Mouse (Mus musculus) adipose tissue, adult 10 weeks (tissue): ENCODE results near the gene Apba3. TPM values are rescaled to one million over a fixed set of nuclear protein-coding genes. Genes with fewer than 3 reads are reported as not detected.

Experiments used
- polyA plus RNA-seq: library from polyadenylated mRNA; stranded (reverse); fragments of 350-450 nt; fragmentation: Illumina TruSeq; extraction: RNeasy Lipid Tissue Mini Kit (QIAGEN cat#74804); gene quantifications from one replicate; pipeline ENCODE4 v1.2.3, GENCODE M21; 2014; ENCODE audit warnings: low read depth, low replicate concordance

Apba3 gene
- 47.8 TPM for polyA plus RNA-seq

DNA sequence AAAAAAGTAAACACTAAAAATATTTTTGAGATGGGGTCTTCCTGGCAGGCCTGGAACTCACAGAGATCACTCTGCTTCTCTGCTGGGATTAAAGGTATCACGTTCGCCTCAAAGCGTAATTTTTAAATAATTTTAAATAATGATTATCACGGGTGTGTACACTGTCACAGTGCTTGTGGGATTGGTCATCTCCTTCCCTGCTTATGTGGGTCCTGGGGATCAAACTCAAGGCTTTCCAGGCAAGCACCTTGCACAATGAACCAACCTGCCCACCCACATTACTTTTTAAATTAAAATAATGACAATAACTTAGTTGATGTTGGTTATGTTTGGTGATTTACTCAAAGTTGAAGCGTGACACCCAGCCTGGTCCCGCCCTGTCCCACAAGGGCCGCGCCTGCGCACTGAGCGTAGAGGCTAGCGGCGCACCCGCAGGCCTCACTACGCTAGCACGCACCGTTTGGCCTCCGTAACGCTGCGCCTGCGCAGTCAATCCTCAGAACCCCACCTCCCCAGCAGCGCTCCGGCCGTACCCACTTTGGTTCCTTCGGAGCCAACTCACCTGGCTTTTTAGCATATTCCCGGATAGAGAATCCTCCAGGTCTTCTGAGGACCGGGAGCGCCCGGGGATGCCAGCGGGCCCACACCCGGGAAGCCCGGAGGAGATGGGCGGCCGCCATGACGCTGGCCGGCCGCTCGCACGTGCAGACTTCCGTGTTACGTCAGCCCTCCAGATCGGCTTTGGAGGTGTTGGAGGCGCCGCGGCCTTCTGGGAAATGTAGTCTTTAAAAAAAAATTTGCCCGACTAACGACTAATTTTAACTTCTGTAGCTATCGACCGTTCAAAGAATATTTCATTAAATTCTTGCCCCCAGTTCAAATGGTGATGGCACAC is at the start of gene Apba3, which contains the start of gene Mrpl54:
Gene Apba3 (plus strand): TSS at position 750 of the 895 bp plus-strand sequence.
Gene Mrpl54 (minus strand): TSS at position 724 of the 895 bp plus-strand sequence.

DNA sequence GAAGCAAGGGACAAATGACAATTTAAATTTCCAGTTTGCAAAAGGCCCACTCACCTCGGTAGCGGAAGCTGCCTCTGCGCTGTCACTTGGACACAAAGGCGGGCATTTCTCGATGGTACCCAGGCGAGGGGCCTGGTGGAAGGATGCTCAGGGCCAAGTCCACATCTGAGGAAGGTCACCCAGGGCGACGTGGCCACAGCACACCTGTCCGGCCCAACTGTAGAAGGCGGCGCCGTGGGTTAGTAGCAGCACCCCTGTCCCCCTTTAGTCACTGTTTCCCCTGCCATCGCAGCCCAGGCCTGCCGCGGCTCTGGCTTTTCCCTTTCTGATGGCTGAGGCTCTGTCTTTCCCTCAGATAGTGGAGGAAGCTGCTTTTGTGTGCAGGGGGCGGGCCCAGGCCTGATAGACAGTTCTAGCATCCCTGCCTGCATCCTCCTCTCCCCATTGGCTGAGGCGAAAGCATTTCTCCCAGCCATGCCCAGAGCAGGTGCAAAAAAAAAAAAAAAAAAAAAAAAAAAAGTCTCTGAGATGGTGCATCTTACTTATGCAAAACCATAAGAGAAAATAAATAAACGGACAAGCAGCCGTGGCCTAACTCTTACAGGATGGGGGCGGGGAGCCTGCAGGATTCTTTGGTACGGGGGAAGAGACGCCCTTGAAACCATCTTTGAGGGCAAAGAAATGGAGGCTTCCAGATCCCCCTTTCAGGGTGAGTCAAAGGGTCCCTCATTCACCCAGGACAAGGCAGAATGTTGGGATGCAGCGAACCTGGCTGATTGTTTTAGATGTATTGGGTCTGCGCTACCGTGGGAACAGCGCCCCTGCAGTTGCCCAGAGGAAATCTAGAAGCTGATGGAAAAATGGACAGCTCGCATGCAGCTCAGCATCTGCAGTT is 36.1 kb upstream of the Apba3 start, which contains the start of gene Atcay:
Gene Atcay (minus strand): TSS at position 396 of the 895 bp plus-strand sequence.

DNA sequence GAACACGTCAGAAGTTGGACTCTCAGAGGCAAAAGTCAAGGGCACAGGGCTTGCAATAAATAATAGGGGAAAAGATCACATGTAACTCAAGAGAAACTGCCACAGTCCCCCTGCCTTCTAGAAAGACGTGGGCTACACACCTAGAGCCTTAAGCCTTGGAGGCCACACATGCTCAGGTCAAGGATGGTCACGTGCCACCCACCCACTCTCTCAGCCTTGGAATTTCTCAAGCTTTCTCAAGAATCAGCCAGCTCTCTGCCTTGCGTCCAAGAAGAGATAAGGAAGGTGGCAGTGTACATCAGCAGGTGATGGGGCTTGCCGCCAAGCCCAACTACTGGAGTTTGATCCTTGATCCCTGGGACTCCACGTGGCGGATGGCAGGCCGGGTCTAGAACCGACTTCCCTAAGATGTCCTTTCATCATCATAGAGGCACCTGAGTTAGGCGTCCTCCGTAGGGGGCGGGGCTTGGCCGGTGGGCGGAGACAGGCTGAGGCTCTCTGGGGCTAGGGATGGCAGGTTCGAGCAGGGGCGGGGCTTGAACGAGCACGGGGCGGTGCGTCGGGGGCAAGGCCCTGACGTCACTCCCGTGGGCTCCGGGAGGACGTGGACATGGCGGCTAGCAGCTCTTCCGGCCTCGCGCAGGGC is 34.1 kb upstream of the Apba3 start, which contains the start of gene Zfr2:
Gene Zfr2 (plus strand): TSS at position 576 of the 646 bp plus-strand sequence.

DNA sequence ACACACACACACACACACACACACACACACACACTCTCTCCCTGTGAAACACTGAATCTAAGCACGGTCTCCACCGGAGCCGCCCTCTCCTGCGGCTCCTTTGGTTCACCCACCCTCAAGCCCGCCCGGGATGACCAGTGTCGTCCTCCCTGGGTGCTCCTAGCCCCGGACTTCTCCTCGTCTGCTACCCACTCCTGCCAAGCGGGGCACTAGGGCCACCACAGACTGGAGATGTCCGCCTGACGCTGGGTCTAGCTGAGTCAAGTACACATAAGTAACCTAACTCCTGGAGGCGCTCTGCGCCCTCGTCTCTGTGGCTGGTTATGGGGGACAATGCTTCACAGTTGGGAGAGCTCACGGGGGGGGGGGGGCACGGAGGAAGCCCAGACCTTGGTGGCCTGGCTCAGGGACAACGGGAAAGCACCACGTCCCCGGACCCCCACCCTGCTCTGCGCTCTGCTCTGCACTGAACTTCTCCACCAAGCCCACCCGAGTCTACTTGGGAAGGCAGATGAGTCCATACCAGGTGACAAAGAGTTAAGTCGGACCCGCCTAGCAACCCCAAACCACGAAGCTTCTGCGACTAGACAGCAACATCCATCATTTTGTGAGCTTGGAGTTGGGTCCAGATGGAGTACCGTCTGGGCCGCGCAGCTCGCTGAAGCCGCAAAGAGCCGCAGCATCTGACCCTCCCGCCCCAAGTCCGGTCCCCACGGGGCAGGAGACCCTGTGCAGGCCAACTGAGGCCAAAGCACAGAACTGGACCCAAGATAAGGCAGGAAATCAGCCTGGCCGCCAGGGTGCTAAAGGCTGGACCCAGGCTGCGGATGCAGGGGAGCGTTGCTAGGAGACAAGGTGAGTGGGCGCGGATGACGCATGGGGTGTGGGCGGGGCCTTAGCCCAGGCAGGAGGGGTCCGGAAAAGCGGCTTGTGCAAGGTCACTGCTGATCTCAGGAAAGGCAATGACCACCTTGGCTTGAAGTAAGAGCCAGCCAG is 14.0 kb upstream of the Apba3 start, which contains the start of gene Matk:
Gene Matk (plus strand): TSS at position 512 of the 996 bp plus-strand sequence.

DNA sequence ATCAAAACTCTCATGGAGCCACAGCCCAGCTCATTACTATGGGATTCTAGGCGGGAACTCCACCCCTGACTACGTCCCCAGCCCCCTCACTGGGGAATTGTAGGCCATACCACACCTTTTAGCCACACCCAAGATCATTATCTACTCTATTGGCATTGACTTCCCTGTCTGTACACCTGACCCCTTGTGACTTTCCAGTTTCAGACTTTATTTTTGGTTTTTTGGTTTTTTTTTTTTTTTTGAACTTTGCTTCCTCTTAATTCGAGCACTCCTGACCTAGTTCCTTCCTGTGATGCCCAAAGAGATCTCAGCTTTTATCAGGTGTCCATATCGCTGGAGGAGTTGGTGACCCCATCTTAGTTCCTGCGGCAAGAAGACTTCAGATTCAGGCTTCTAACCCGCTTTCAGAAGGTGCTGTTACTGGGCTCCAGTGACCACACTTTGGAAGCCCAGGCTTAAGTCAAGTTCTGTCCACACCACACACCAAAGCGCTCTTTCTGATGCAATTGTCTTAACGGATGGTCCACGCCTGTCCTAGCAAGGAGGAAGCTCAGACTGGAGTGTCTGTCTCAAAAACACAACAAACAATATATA is 24.8 kb downstream of the Apba3 start, which contains the start of gene Tjp3:
Gene Tjp3 (minus strand): TSS at position 71 of the 594 bp plus-strand sequence.

DNA sequence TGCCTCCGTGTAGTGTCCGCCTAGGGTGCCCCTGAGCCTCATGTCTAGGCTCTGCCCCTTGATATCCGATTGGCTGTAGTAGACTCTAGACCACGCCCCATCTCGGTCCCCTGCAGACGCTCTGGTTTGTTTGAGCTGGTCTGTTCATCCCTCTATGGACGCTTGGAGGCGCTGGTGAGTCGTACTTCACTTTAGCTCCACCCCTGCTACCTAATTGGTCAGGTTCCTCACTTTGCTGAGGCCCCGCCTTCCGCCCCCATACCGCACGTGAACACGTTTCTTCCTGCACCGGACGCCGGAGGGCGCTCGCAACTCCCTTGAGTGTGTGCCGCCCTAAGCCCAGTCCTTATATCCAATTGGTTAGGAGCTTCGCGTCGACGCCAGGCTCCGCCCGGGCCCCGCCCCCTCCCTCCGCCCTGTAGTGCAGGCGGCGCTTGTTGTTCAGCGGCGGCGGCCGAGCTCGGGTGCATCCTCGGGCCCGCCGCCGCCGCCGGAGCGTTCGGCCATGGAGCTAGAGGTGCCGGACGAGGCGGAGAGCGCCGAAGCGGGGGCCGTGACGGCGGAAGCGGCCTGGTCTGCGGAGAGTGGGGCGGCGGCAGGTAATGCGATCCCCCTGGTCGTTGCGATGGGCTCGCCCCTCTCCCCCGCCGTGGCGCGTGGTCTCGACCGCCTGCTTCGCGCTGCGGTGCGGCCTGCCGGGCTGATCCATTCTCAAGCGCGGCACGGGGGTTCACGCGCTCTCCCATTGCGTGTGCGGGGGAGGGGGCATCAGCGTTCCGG is 26.0 kb downstream of the Apba3 start, which contains the start of gene Pip5k1c:
Gene Pip5k1c (plus strand): TSS at position 410 of the 780 bp plus-strand sequence.

DNA sequence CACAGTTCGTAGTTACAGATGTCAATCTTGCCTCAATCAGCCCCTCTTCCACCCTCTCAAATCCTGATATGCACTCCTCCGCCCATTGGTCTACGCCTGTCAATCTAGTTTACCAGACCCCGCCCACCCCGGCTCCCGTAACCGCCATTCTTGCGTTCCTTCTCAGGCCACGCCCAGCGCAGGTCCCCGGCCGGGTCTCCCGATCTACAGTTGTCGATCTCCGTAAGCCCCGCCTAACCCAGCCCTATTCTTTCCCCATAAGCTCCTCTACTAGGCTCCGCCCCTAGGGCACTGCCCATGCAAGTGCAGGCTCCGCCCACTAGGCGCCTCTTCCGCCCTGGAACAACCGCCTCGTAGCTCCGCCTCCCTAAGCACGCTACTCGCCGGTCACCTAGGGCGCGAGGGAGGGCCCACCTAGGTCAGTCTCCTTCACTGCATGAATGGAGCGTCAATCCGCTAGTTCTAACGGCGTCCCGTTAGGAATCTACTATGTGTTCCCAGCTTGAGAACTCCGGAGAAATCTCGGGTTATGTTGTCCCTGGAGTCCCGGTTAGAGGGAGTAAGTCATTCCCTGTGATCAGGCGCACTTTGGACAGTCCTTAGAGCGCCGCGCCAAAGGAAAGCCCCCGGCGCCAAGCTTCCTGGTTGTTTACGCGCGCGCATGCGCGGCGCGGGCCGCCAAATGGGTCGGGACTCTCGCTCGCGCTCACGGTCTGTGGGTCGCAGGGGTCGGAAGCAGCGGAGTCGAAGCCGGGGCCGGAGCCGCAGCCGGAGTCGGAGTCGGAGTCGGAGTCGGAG is 54.0 kb downstream of the Apba3 start, which contains the start of gene Cactin:
Gene Cactin (plus strand): TSS at position 554 of the 798 bp plus-strand sequence.

Other genes with a start within 250 kb of the Apba3 start
- not detected for gene Diras1, start 241.3 kb upstream of the Apba3 start, polyA plus RNA-seq
- 17.6 TPM for gene Slc39a3, start 229.5 kb upstream of the Apba3 start, polyA plus RNA-seq
- 94.7 TPM for gene Sgta, start 206.8 kb upstream of the Apba3 start, polyA plus RNA-seq
- 18.0 TPM for gene Thop1, start 196.9 kb upstream of the Apba3 start, polyA plus RNA-seq
- 0.15 TPM for gene Creb3l3, start 168.1 kb upstream of the Apba3 start, polyA plus RNA-seq
- gene Map2k2, start 161.0 kb upstream of the Apba3 start, polyA plus RNA-seq: 98.4 TPM
- gene Zbtb7a, start 131.7 kb upstream of the Apba3 start, polyA plus RNA-seq: 26.5 TPM
- gene Pias4, start 99.0 kb upstream of the Apba3 start, polyA plus RNA-seq: 23.4 TPM
- 1,511 TPM for gene Eef2, start 90.3 kb upstream of the Apba3 start, polyA plus RNA-seq
- gene Dapk3, start 84.0 kb upstream of the Apba3 start, polyA plus RNA-seq: 50.3 TPM
- gene 4930442H23Rik, start 83.1 kb upstream of the Apba3 start, polyA plus RNA-seq: not detected
- not detected for gene Nmrk2, start 64.9 kb upstream of the Apba3 start, polyA plus RNA-seq
- gene Atcay, start 36.1 kb upstream of the Apba3 start, polyA plus RNA-seq: not detected
- 11.6 TPM for gene Zfr2, start 33.8 kb upstream of the Apba3 start, polyA plus RNA-seq
- 2.8 TPM for gene Matk, start 14.0 kb upstream of the Apba3 start, polyA plus RNA-seq
- 87.0 TPM for gene Mrpl54, start within 50 bp of the Apba3 start, polyA plus RNA-seq
- gene Tjp3, start 24.6 kb downstream of the Apba3 start, polyA plus RNA-seq: 24.4 TPM
- gene Pip5k1c, start 26.0 kb downstream of the Apba3 start, polyA plus RNA-seq: 44.2 TPM
- 18.5 TPM for gene Cactin, start 54.1 kb downstream of the Apba3 start, polyA plus RNA-seq
- 2.7 TPM for gene Tbxa2r, start 61.8 kb downstream of the Apba3 start, polyA plus RNA-seq
- gene Gipc3, start 76.3 kb downstream of the Apba3 start, polyA plus RNA-seq: 1.1 TPM
- gene Hmg20b, start 83.5 kb downstream of the Apba3 start, polyA plus RNA-seq: 63.1 TPM
- 22.3 TPM for gene Mfsd12, start 90.5 kb downstream of the Apba3 start, polyA plus RNA-seq
- 2.1 TPM for gene 4930404N11Rik, start 98.9 kb downstream of the Apba3 start, polyA plus RNA-seq
- 22.5 TPM for gene Fzr1, start 111.6 kb downstream of the Apba3 start, polyA plus RNA-seq
- gene Dohh, start 117.5 kb downstream of the Apba3 start, polyA plus RNA-seq: 66.8 TPM
- 2.8 TPM for gene Gm48551, start 117.5 kb downstream of the Apba3 start, polyA plus RNA-seq
- 1.7 TPM for gene Gm48552, start 122.0 kb downstream of the Apba3 start, polyA plus RNA-seq
- 53.6 TPM for gene Smim24, start 126.1 kb downstream of the Apba3 start, polyA plus RNA-seq
- 48.7 TPM for gene Nfic, start 188.7 kb downstream of the Apba3 start, polyA plus RNA-seq
- 1.2 TPM for gene Celf5, start 215.7 kb downstream of the Apba3 start, polyA plus RNA-seq
- gene Ncln, start 229.4 kb downstream of the Apba3 start, polyA plus RNA-seq: 50.8 TPM
- 0.93 TPM for gene S1pr4, start 233.2 kb downstream of the Apba3 start, polyA plus RNA-seq